Mouse (Mus musculus) G1E (cell line): ENCODE measurements around the gene Sdccag8. TPM values are rescaled to one million over a fixed set of nuclear protein-coding genes. Genes with fewer than 3 reads are reported as not detected.
A peak's percentile ranks its signal among the peaks of the same experiment; 100 is the strongest.

ENCODE experiments used
- ATAC-seq: 2 replicates; pipeline ENCODE4 v1.8.0; 2016; ENCODE audit warnings: mild to moderate bottlenecking; ENCODE audit not compliant: insufficient number of reproducible peaks, poor library complexity, low FRiP score, severe bottlenecking; ENCODE audit errors: extremely low read depth
- DNase-seq: peaks from one replicate; pipeline ENCODE4 v3.0.0; 2012; ENCODE audit warnings: low spot score
- H3K27me3 ChIP-seq: 2 replicates; pipeline ENCODE4 v1.6.1; 2012; ENCODE audit warnings: mild to moderate bottlenecking, low read length, inconsistent platforms; ENCODE audit not compliant: insufficient read depth
- H3K36me3 ChIP-seq: replicated peaks from 2 replicates; pipeline ENCODE3; 2012; ENCODE audit warnings: mild to moderate bottlenecking, inconsistent platforms
- H3K4me1 ChIP-seq: 2 replicates; pipeline ENCODE4 v1.6.1; 2012; ENCODE audit warnings: low read depth, low read length, inconsistent platforms, mixed read lengths; ENCODE audit not compliant: insufficient read depth
- H3K4me3 ChIP-seq: 2 replicates; pipeline ENCODE4 v1.5.1; 2012; ENCODE audit warnings: low read depth, mild to moderate bottlenecking, inconsistent platforms, low read length, moderate library complexity, mixed read lengths
- H3K9me3 ChIP-seq: replicated peaks from 2 replicates; pipeline ENCODE4 v1.6.1; 2012; ENCODE audit warnings: inconsistent platforms
- CTCF ChIP-seq: IDR thresholded peaks from 2 replicates; pipeline ENCODE4 v1.5.1; 2012; ENCODE audit warnings: low read depth, low read length, inconsistent platforms, mixed read lengths
- GATA1 ChIP-seq: IDR thresholded peaks from 2 replicates; pipeline ENCODE4 v1.6.1; 2012; ENCODE audit warnings: borderline replicate concordance, low read length, inconsistent platforms, mixed read lengths
- GATA2 ChIP-seq: IDR thresholded peaks from 2 replicates; pipeline ENCODE4 v1.6.1; 2012; ENCODE audit warnings: low read depth, low read length, inconsistent platforms, borderline replicate concordance
- POLR2AphosphoS5 ChIP-seq: IDR thresholded peaks from 2 replicates; pipeline ENCODE4 v1.6.1; 2012; ENCODE audit warnings: low read depth, low read length, inconsistent platforms; ENCODE audit not compliant: insufficient replicate concordance
- TAL1 ChIP-seq: conservative IDR thresholded peaks from 2 replicates; pipeline ENCODE4 v1.6.1; 2012; ENCODE audit warnings: low read depth, low read length, inconsistent platforms, mixed read lengths
- polyA plus RNA-seq: library from polyadenylated mRNA; stranded (reverse); fragments of >175 nt; gene quantifications from 2 replicates; pipeline ENCODE4 v1.2.3, GENCODE M21; 2012
- total RNA-seq, 2 experiments: library from RNA; stranded (forward) in 1 of 2; stranded (reverse) in 1 of 2; fragments of 200-1000 nt in 1 of 2; fragments of >200 nt in 1 of 2; fragmentation: Nextera tagmentation in 1 of 2; gene quantifications; 2 replicates each; pipeline ENCODE4 v1.2.3; 2014 to 2017

The Sdccag8 gene
- total and polyA plus RNA-seq, 3 experiments: 2.2 to 19.9 (median 11.9) TPM

- H3K4me3 ChIP-seq: no peak overlapping the region
- H3K36me3 ChIP-seq: peaks cover 21% of the 10 kb centered on the region
- H3K4me1 ChIP-seq: no peaks in the 10 kb centered on the region
- TF ChIP-seq CTCF (no peak), GATA1 (no peak), TAL1 (no peak), POLR2AphosphoS5 (no peak)
- DNase-seq (no peak), ATAC-seq (no peak)
- H3K27me3 ChIP-seq: no peaks in the 10 kb centered on the region
- H3K9me3 ChIP-seq: no peaks in the 10 kb centered on the region
These were observed 111.5 kb downstream of the Sdccag8 start for GRCm38 (mm10) chr1:176926009-176926408.

- ATAC-seq: no peak
- no peak for TF ChIP-seq GATA2
- no peak for TF ChIP-seq POLR2AphosphoS5
- no peak for TF ChIP-seq CTCF
- TF ChIP-seq GATA1: no peak
- TF ChIP-seq TAL1: no peak
- Histone ChIP-seq H3K36me3 (peaks cover 19% of the 10 kb centered on the region), H3K9me3 (no peaks in the 10 kb centered on the region), H3K27me3 (no peaks in the 10 kb centered on the region), H3K4me3 (no peak overlapping the region), H3K4me1 (no peaks in the 10 kb centered on the region)
- no peak for DNase-seq
These were observed 112.9 kb downstream of the Sdccag8 start for GRCm38 (mm10) chr1:176927312-176927711.

GRCm38 (mm10) chr1:176929710-176930109, 115.2 kb downstream of the Sdccag8 start:
- no peak overlapping the region for H3K4me3 ChIP-seq
- H3K4me1 ChIP-seq: no peaks in the 10 kb centered on the region
- TF ChIP-seq GATA2: no peak
- no peak for TF ChIP-seq CTCF
- no peak for TF ChIP-seq TAL1
- no peak for TF ChIP-seq GATA1
- TF ChIP-seq POLR2AphosphoS5: no peak
- no peaks in the 10 kb centered on the region for H3K9me3 ChIP-seq
- peaks cover 13% of the 10 kb centered on the region for H3K36me3 ChIP-seq
- DNase-seq: no peak
- no peaks in the 10 kb centered on the region for H3K27me3 ChIP-seq
- peak; percentile 28; the same call in 1 of the 2 replicates for ATAC-seq

DNA sequence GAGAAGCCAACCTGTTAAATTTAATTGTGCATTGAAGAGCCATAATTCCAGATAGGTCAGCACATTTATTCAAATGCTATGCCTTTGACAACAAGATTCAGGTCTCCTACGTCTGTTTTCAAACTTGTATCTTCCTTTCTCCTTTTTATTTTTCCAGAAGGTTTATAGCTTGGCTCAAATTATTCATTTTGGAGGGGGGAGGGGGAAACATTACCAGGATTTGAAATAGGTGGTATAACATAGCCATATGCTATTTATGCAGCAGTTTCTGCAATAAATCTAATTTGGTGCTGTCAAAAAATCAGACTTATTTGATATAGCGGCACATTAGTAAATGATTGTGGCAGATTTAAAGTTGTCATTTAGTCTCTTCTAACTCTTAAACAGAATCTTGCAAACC, 116.1 kb downstream of the Sdccag8 start:
- Histone ChIP-seq H3K4me3 (no peak overlapping the region), H3K4me1 (no peaks in the 10 kb centered on the region), H3K9me3 (no peaks in the 10 kb centered on the region), H3K27me3 (no peaks in the 10 kb centered on the region), H3K36me3 (peaks cover 13% of the 10 kb centered on the region)
- ATAC-seq (no peak), DNase-seq (no peak)
- TF ChIP-seq POLR2AphosphoS5: no peak
- TF ChIP-seq TAL1: no peak
- TF ChIP-seq GATA1: no peak
- TF ChIP-seq CTCF: no peak
- TF ChIP-seq GATA2: no peak

DNA sequence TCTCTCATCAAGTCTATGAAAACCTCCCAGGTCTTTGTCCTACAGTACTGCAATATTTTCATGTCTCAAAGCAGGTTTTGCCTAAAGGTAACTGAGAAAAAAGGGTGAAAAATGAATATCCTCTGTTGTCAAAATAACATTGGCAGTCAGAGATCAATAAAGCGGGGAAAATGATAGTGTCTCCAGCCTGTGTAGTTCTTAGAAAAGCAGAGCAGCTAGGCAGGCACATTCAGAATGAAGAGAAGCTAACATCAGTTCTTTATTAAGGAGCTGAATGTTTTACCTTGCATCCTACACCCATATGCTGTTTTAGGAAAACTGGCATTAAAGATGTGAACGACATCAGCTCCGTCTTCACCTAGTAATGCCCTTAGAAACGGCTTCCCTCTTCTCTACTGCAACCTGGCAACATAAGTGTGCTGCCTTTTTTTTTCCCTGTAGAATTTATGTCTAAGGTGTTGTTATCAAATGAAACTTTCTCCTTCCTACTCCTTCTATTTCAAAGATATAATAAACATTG, 116.6 kb downstream of the Sdccag8 start:
- Histone ChIP-seq H3K4me3 (no peak overlapping the region), H3K36me3 (peaks cover 11% of the 10 kb centered on the region), H3K27me3 (no peaks in the 10 kb centered on the region), H3K9me3 (no peaks in the 10 kb centered on the region), H3K4me1 (no peaks in the 10 kb centered on the region)
- DNase-seq (no peak), ATAC-seq (no peak)
- no peak for TF ChIP-seq POLR2AphosphoS5
- no peak for TF ChIP-seq CTCF
- TF ChIP-seq GATA1: no peak
- no peak for TF ChIP-seq GATA2
- no peak for TF ChIP-seq TAL1

DNA sequence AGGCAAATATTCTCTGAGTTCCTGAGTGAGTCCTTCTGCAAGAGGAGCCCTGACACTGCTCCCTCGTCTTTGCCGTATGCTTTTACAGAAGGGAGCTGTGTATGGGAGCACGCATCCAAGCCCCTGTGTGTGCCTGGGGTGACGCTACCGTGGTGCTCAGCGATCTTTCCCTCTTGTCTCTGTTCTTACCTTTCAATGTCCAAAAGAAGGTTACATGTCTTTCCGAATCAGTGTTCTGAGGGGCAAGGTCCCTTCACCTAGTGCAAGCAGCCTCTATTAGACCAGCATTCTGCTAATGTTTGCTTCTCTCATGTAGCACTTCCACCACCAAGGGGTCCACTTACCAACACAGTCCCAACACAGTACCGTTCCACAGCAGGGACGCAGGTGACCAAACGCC, 117.1 kb downstream of the Sdccag8 start:
- no peak for ATAC-seq
- H3K27me3 ChIP-seq: no peaks in the 10 kb centered on the region
- no peak for DNase-seq
- H3K4me1 ChIP-seq: no peaks in the 10 kb centered on the region
- peaks cover 11% of the 10 kb centered on the region for H3K36me3 ChIP-seq
- H3K4me3 ChIP-seq: no peak overlapping the region
- TF ChIP-seq TAL1: no peak
- no peak for TF ChIP-seq GATA2
- no peak for TF ChIP-seq POLR2AphosphoS5
- TF ChIP-seq GATA1: no peak
- TF ChIP-seq CTCF: no peak
- H3K9me3 ChIP-seq: no peaks in the 10 kb centered on the region
